Mouse (Mus musculus): Measurements from ENCODE around the gene Aak1. TPM values are rescaled to one million over a fixed set of nuclear protein-coding genes. Genes with fewer than 3 reads are reported as not detected.

Aak1 gene
- polyA plus RNA-seq, 1 experiment from 2014 or later: 32.1 TPM

DNA sequence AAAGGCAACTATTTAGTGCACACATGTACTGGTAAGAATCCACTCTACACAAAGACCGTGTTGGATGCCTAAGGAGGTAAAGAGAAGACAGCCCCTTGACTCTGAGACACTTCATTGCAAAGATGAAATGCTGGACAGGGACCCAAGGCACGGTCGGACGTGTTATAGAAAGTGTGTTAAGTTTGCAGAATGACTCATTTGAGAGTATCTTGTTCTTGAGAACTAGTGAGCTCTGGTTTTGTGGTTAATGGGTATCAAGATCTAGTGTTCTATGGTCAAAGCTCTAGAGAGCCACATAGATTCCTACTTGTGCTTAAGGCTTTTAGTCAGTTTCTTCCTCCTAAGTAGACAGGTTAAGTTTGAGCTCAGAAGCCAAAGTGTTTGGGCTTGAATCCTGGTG lies 2.9 kb upstream of the Aak1 start:
- Histone ChIP-seq H3K36me3 (no peaks in the 10 kb centered on the region), H3K4me2 (replicated peaks) (no peak overlapping the region)
- no peak for ATAC-seq

DNA sequence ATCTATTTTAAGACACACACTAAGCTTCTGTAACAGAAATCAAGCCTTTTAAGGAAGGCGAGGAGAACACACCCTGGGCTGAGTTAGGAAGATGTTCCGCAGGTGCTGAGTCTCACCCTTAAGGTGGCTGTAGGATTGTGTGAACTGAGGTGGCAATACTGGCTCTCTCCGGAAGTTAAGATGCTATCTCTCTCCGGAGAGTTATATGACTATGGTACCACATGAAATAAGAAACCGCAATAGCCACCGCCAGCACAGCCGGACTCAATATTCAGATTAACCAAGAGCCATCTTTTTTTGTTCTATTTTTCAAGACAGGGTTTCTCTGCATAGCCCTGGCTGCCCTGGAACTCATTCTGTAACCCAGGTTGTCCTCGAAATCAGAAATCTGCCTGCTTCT lies 1.5 kb upstream of the Aak1 start:
- Histone ChIP-seq H3K27ac (no peak overlapping the region), H3K36me3 (no peaks in the 10 kb centered on the region), H3K4me3 (replicated peaks) (peak overlapping the region; percentile 87), H3K9me3 (no peaks in the 10 kb centered on the region), H3K4me1 (replicated peaks) (peaks cover 36% of the 10 kb centered on the region), H3K9ac (replicated peaks) (peak overlapping the region; percentile 92), H3K27me3 (no peaks in the 10 kb centered on the region), H3K4me2 (replicated peaks) (peak overlapping the region; percentile 64)
- no peak for ATAC-seq
- WGBS: 94% methylated on average over 8 of the region's 8 CpGs

More for the DNA sequence above, 2.9 kb upstream of the Aak1 start:
- Histone ChIP-seq H3K4me3 (replicated peaks) (no peak overlapping the region), H3K9ac (replicated peaks) (no peak overlapping the region), H3K27ac (no peak overlapping the region), H3K9me3 (no peaks in the 10 kb centered on the region), H3K4me1 (replicated peaks) (peaks cover 23% of the 10 kb centered on the region), H3K27me3 (no peaks in the 10 kb centered on the region)
- 95% methylated on average over 4 of the region's 4 CpGs for WGBS

GRCm38 (mm10) chr6:86848580-86848914 lies 770 bp upstream of the Aak1 start:
- Histone ChIP-seq H3K4me2 (replicated peaks) (peak overlapping the region; percentile 64), H3K27me3 (no peaks in the 10 kb centered on the region), H3K9ac (replicated peaks) (peak overlapping the region; percentile 92), H3K9me3 (no peaks in the 10 kb centered on the region), H3K27ac (peak overlapping the region; percentile 97), H3K4me3 (replicated peaks) (peak overlapping the region; percentile 87), H3K36me3 (no peaks in the 10 kb centered on the region), H3K4me1 (replicated peaks) (peaks cover 42% of the 10 kb centered on the region)
- 1% methylated on average over 12 of the region's 12 CpGs for WGBS
- ATAC-seq: peak; percentile 66

GRCm38 (mm10) chr6:86849692-86850445 lies 552 bp downstream of the Aak1 start:
- peak overlapping the region; percentile 87 for H3K4me3 ChIP-seq (replicated peaks)
- WGBS: under 1% methylated on average over 36 of the region's 36 CpGs
- H3K4me1 ChIP-seq (replicated peaks): peaks cover 54% of the 10 kb centered on the region
- peak overlapping the region; percentile 92 for H3K9ac ChIP-seq (replicated peaks)
- peak overlapping the region; percentile 88 for H3K4me2 ChIP-seq (replicated peaks)
- H3K36me3 ChIP-seq: 0 out of 2 replicates have a peak, but pooled peaks cover 6% of the 10 kb centered on the region
- no peaks in the 10 kb centered on the region for H3K27me3 ChIP-seq
- H3K27ac ChIP-seq: peak overlapping the region; percentile 97
- ATAC-seq: peak; percentile 61
- no peaks in the 10 kb centered on the region for H3K9me3 ChIP-seq

DNA sequence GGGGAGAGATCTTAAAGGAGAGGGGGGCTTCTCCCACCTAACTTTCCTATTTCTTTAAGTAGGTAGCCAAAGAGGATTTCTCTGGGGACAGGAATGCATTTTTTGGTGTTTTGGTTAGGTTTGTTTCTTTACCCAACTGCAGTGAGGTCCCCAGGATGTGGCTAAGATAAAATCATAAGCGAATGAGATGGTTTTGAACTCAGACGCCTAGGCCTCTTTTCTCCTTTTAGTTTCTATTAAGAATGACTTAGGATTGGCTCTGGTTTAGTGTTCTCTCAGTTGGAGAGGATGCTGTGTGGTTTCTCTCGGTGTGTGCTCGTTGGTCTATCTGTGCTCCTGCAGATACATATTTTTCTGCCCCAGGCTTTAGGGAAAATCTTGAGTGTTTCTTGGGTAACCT lies 1.3 kb downstream of the Aak1 start:
- Histone ChIP-seq H3K36me3 (0 out of 2 replicates have a peak, but pooled peaks cover 6% of the 10 kb centered on the region), H3K27me3 (no peaks in the 10 kb centered on the region), H3K4me1 (replicated peaks) (peaks cover 54% of the 10 kb centered on the region)

DNA sequence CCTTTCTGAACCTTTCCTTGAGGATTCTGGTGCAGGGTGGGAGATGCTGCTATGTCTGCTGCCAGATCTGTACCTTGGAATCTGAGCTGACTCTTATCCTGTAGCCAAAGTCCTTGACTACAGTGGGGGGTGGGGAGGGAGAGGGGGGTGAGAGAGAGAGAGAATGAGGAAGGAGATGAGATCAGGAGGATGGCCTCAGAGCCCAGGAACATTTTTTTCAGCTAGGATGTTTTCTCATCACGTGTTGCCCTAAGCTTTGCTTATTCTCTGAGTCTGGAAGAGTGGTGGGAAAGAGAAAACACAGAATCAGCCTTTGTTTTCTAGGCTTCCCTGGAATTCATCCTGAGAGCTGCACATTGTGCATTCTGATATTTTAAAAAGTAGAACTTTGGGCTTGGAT lies 2.2 kb downstream of the Aak1 start:
- Histone ChIP-seq H3K4me1 (replicated peaks) (peaks cover 57% of the 10 kb centered on the region), H3K4me3 (replicated peaks) (peak overlapping the region; percentile 87), H3K4me2 (replicated peaks) (peak overlapping the region; percentile 88), H3K36me3 (peaks cover 10% of the 10 kb centered on the region; the same call in 1 of the 2 replicates), H3K9ac (replicated peaks) (peak overlapping the region; percentile 92), H3K27ac (no peak overlapping the region), H3K9me3 (no peaks in the 10 kb centered on the region), H3K27me3 (no peaks in the 10 kb centered on the region)
- no peak for ATAC-seq
- WGBS: 5% methylated on average over 1 of the region's 1 CpGs

More for the DNA sequence above, 1.3 kb downstream of the Aak1 start:
- peak overlapping the region; percentile 88 for H3K4me2 ChIP-seq (replicated peaks)
- H3K27ac ChIP-seq: peak overlapping the region; percentile 97
- no peak for ATAC-seq
- WGBS: 22% methylated on average over 4 of the region's 4 CpGs
- peak overlapping the region; percentile 92 for H3K9ac ChIP-seq (replicated peaks)
- H3K9me3 ChIP-seq: no peaks in the 10 kb centered on the region
- H3K4me3 ChIP-seq (replicated peaks): peak overlapping the region; percentile 87

DNA sequence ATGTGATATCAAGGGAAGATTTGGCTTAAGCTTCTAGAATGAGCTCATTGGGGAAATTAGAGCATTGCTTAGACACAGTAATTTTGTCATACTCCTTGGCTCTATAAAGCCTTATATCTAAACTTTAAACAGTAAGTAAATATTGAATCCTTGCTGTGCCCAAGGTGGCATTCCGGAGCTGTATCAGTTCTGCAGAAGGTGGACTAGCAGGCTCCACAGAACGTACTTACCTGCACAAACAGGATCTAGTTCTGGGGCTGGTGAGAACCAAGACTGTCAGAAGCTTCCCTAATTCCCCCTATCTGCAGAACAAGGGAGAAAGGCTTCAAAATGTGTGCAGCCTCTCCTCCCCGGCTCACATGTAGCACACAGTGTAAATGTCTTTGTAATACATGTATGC lies 4.6 kb downstream of the Aak1 start:
- no peak for ATAC-seq
- H3K4me1 ChIP-seq (replicated peaks): peaks cover 48% of the 10 kb centered on the region
- no peak overlapping the region for H3K4me3 ChIP-seq (replicated peaks)
- no peak overlapping the region for H3K27ac ChIP-seq
- H3K36me3 ChIP-seq: peaks cover 16% of the 10 kb centered on the region
- H3K9ac ChIP-seq (replicated peaks): 0 out of 2 replicates have a peak overlapping the region, but pooled peaks have one; percentile 23
- no peaks in the 10 kb centered on the region for H3K9me3 ChIP-seq
- 89% methylated on average over 3 of the region's 3 CpGs for WGBS
- no peaks in the 10 kb centered on the region for H3K27me3 ChIP-seq
- H3K4me2 ChIP-seq (replicated peaks): no peak overlapping the region

DNA sequence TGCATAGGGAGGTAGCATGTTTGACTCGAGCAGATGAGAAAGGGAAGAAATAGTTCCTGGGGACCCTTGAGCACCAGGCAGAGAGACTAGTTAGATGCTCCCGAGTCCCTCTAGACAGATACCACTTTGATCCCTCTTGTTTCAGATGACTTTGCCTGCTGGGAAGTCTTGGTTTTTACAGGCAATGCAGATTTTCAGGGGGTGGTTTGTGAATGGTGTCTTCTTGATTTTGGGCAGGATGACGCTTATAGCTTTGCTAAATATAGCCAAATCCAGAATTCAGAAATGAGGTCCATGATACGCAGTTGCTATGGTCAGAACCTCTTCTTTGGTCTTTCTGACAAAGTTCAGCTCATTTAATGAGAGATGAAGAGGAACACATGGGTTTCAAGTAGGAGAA lies 5.6 kb downstream of the Aak1 start:
- peaks cover 48% of the 10 kb centered on the region for H3K4me1 ChIP-seq (replicated peaks)
- 90% methylated on average over 4 of the region's 4 CpGs for WGBS
- H3K9ac ChIP-seq (replicated peaks): 0 out of 2 replicates have a peak overlapping the region, but pooled peaks have one; percentile 1
- H3K27ac ChIP-seq: no peak overlapping the region
- H3K4me2 ChIP-seq (replicated peaks): no peak overlapping the region
- ATAC-seq: no peak
- H3K36me3 ChIP-seq: peaks cover 25% of the 10 kb centered on the region
- H3K27me3 ChIP-seq: no peaks in the 10 kb centered on the region
- H3K9me3 ChIP-seq: no peaks in the 10 kb centered on the region
- H3K4me3 ChIP-seq (replicated peaks): no peak overlapping the region

DNA sequence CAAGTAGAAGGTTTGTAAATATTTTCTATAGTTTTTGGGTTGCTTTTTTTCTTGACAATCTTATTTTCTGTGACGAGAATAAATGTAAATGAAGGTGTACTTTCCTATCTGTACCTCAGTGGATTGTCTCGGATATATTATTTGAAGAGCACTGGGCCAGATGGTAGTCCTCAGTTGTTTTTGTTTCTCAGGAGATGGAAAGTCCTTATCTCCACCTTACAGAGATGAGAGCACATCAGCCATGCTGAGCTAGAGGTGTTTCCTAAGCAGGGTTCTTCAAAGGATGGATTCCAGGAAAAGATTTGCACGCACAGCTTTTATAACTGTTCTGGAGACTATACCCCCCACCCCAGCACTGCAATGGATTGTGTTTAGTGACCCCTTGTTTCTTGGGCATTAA lies 9.3 kb downstream of the Aak1 start:
- Histone ChIP-seq H3K27ac (no peak overlapping the region), H3K9me3 (no peaks in the 10 kb centered on the region), H3K36me3 (peaks cover 32% of the 10 kb centered on the region), H3K4me1 (replicated peaks) (peaks cover 16% of the 10 kb centered on the region), H3K4me2 (replicated peaks) (no peak overlapping the region), H3K9ac (replicated peaks) (no peak overlapping the region), H3K27me3 (no peaks in the 10 kb centered on the region), H3K4me3 (replicated peaks) (no peak overlapping the region)
- 89% methylated on average over 3 of the region's 3 CpGs for WGBS
- no peak for ATAC-seq

DNA sequence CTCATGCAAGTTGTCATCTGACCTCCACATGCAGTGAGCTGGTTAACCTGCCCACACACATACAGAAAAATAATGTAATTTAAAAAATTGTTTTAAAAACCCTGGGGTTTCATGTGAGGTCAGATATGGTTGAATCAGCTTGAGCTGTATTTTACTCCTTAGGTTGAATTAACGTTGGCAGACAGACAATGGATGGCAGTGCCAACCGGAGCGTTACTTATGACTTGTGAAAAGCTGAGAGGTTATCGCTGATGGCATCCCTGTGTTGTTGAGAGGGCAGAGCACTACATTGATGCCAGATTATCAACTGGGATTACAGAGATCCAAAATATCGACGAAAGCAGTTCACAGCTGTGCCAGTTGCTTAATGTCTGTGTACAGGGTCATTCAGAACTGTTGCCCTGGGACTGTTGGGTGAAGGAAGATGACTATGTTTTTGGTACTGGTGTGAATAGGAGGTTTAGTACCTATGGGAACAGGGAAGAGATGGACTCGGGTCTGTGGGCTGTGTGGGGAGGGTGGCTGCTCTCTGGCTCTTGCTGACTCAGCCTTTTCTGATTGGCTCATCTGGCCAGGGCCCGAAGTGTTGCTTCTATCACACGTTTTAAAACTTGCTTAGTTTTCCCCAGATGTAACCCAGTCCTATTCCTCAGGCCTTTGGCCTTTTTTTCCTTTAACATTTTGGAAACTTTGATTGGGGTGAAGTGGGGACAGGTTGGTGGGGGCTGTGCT lies 11.6 kb downstream of the Aak1 start:
- no peak overlapping the region for H3K4me3 ChIP-seq (replicated peaks)
- H3K36me3 ChIP-seq: peaks cover 25% of the 10 kb centered on the region
- no peak overlapping the region for H3K4me2 ChIP-seq (replicated peaks)
- H3K27ac ChIP-seq: no peak overlapping the region
- no peaks in the 10 kb centered on the region for H3K9me3 ChIP-seq
- H3K9ac ChIP-seq (replicated peaks): no peak overlapping the region
- H3K27me3 ChIP-seq: no peaks in the 10 kb centered on the region
- ATAC-seq: no peak
- 0 out of 2 replicates have a peak, but pooled peaks cover 4% of the 10 kb centered on the region for H3K4me1 ChIP-seq (replicated peaks)
- WGBS: 90% methylated on average over 9 of the region's 9 CpGs

DNA sequence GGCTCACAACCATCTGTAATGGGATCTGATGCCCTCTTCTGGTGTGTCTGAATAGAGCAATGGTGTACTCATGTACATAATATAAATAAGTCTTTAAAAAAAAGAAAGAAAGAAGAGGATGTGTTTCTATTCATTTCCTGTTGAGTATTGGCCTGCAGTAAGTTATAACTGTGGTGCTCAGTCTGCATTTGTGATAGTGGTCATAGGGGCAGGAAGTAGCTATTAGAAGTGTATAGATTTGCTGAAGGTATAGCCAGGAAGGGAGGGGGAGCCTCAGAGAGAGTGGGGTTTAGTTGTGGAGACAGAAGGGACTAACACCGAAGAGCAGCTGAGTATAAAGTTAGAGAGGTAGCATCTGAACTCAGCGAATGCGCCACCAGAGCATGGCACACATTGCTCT lies 15.0 kb downstream of the Aak1 start:
- no peak overlapping the region for H3K27ac ChIP-seq
- H3K4me1 ChIP-seq (replicated peaks): no peaks in the 10 kb centered on the region
- H3K4me3 ChIP-seq (replicated peaks): no peak overlapping the region
- no peak overlapping the region for H3K4me2 ChIP-seq (replicated peaks)
- H3K9ac ChIP-seq (replicated peaks): no peak overlapping the region
- ATAC-seq: no peak
- 91% methylated on average over 3 of the region's 3 CpGs for WGBS
- peaks cover 12% of the 10 kb centered on the region; the same call in 1 of the 2 replicates for H3K36me3 ChIP-seq
- H3K27me3 ChIP-seq: no peaks in the 10 kb centered on the region
- H3K9me3 ChIP-seq: no peaks in the 10 kb centered on the region

DNA sequence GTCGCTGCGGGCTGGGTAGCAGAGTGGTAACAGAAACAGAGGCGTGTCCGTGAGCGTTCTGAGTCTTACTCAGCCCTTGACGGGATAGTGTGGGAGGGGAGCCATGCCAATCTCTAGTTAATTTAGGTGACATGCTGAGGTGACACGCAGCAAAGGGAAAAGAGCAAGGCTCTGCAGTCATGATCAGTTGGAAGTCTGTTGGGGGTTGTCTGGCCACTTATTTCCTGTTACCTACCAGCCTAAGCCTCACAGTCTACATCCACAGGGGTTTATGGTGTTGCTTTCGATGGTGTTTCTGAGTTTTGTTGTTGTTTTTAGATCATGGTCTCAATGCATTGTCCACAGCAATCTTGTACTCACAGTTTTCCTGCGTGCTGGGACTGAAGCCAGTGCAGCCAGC lies 21.0 kb downstream of the Aak1 start:
- Histone ChIP-seq H3K4me1 (replicated peaks) (peaks cover 5% of the 10 kb centered on the region; the same call in 1 of the 2 replicates), H3K9ac (replicated peaks) (no peak overlapping the region), H3K4me2 (replicated peaks) (no peak overlapping the region), H3K36me3 (no peaks in the 10 kb centered on the region), H3K9me3 (no peaks in the 10 kb centered on the region), H3K27me3 (no peaks in the 10 kb centered on the region), H3K4me3 (replicated peaks) (no peak overlapping the region), H3K27ac (no peak overlapping the region)
- 96% methylated on average over 9 of the region's 9 CpGs for WGBS
- ATAC-seq: no peak
